Mouse (Mus musculus) embryo, embryonic 11.5 days (tissue): ENCODE measurements around the gene Tmem79.
A peak's percentile ranks its signal among the peaks of the same experiment; 100 is the strongest.
"Not testable (repeated sequence)": the region's sequence is repeated elsewhere in the genome, so short reads cannot be mapped to it uniquely, and the experiment has no call there.

Experiments
- DNase-seq: peaks from one replicate; pipeline ENCODE4 v3.0.0-alpha.2; 2012; ENCODE audit warnings: low read depth, low spot score

The Tmem79 gene

DNA sequence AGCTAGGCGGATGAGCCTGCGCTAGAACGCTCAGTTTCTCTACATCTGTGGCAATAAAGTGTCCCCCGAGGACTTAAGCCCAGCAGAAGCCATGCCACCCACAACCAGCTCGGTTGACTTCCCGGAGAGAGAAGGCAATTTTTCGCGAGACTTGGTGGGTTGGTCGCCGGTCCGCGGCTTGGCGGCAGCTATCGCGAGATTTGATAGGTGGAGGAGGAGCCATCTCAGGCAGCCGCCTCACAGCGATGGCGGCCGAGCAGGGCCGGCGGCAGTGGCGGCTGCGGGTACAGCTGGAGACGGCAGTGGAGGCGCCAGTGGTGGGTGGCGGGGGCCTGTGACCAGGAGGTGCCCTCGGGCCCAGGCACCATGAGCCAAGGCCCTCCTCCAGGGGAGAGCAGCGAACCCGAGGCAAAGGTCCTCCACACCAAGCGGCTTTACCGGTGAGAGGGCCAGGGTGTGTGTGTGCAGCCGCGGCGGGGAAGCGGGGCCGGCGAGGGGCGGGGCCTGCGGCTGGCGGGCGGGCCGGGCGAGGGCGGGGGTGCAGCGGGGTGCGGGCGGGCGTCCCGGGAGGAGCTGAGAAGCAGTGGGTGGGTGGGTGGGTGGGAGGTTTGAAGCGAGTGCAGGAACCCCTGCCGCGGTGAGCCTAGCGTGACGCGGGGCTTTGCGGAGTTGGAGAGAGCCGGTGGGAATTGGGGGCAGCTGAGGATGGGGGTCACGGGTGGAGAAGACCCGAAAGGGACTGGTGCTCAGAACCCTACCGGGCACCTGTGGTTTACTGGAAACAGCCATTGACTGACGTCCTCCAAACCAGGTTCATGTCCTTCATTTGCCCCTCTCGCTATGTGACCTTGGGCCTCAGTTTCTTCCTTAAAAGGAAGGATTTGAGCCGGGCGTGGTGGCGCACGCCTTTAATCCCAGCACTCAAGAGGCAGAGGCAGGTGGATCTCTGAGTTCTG, at the start of gene Tmem79, which contains the start of gene Smg5:
Tmem79 (minus strand) TSS at position 91 of the 956 bp plus-strand sequence.
Smg5 (plus strand) TSS at position 203 of the 956 bp plus-strand sequence.
- DNase-seq, result peak; percentile 91

- no peak for DNase-seq
Measured at GRCm38 (mm10) chr3:88384364-88384763, 48.4 kb upstream of the Tmem79 start, which contains the start of gene Bglap. Bglap (minus strand) TSS chr3:88384464.

DNA sequence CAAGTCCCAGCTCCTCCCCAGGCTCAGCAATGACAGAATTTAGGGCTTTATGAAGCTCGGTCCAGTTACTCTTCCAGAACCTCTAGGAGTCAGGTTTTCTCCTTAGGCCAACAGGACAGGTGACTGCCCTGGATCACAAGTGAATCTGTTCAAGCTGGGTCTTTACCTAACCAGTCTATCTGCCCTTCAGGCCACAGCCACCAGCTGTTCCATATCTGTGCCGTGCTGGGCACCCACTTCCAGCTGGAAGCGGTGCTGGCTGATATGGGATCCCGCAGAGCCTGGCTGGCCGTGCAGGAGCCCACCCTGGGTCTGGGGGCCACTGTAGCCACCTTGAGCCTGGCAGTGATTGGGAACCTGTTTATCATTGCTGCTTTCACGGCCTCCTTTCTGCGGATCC, 46.4 kb upstream of the Tmem79 start:
- DNase-seq, result not testable (repeated sequence)

GRCm38 (mm10) chr3:88381389-88382315, 45.7 kb upstream of the Tmem79 start:
- not testable (repeated sequence) for DNase-seq

- DNase-seq, result not testable (repeated sequence)
Measured at GRCm38 (mm10) chr3:88378599-88378998, 42.7 kb upstream of the Tmem79 start, which contains the start of gene Bglap2. Bglap2 (minus strand) TSS chr3:88378699.

DNA sequence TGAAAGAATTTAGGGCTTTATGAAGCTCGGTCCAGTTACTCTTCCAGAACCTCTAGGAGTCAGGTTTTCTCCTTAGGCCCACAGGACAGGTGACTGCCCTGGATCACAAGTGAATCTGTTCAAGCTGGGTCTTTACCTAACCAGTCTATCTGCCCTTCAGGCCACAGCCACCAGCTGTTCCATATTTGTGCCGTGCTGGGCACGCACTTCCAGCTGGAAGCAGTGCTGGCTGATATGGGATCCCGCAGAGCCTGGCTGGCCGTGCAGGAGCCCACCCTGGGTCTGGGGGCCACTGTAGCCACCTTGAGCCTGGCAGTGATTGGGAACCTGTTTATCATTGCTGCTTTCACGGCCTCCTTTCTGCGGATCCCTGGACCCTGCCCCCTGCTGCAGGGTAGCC, 40.7 kb upstream of the Tmem79 start:
- DNase-seq, result not testable (repeated sequence)

DNA sequence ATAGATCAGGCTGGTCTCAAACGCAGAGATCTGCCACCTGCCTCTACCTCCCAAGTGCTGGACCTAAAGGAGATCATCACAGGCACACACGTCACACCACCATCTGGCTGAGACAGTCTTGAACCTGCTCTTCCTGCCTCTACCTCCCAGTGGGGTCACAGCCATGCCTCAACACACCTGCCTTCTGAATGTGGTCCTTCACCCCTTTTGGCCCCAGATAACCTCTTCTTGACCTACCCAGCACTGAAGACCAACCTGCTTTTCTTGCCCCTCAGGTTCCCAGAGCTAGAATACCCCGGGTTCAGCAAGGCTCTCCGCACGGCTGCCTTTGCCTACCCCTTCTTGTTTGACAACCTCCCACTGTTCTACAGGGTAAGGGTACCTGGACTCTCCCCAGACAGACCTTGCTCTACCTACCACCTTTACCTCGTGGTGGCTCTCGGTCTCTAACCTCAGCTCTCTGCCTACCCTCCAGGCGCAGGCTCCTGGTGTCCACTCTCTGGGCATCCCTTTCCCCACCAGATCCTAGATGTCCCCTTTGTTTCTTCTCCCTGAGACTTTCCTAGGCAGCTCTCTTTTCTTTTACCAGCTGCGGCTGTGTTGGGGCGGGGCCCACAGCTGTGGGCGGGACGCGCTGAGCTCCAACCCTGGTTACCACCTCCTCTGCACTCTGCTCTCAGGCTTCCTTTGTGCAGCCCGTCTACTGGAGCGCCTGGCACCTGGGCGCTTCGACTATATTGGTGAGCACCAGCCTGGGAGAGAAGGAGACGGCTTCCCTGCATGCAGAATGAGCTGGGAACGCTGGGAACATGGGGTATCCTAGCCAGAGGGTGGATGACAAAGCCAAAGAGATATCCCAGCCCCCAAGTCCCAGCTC, 40.0 kb upstream of the Tmem79 start:
- DNase-seq, result peak; percentile 35

- DNase-seq, result not testable (repeated sequence)
Measured at GRCm38 (mm10) chr3:88372643-88373042, 36.7 kb upstream of the Tmem79 start, which contains the start of gene Bglap3. Bglap3 (minus strand) TSS chr3:88372743.

- DNase-seq, result not testable (repeated sequence)
Measured at GRCm38 (mm10) chr3:88368511-88368910, 32.6 kb upstream of the Tmem79 start.

- DNase-seq, result not testable (repeated sequence)
Measured at GRCm38 (mm10) chr3:88367517-88367916, 31.6 kb upstream of the Tmem79 start.

DNA sequence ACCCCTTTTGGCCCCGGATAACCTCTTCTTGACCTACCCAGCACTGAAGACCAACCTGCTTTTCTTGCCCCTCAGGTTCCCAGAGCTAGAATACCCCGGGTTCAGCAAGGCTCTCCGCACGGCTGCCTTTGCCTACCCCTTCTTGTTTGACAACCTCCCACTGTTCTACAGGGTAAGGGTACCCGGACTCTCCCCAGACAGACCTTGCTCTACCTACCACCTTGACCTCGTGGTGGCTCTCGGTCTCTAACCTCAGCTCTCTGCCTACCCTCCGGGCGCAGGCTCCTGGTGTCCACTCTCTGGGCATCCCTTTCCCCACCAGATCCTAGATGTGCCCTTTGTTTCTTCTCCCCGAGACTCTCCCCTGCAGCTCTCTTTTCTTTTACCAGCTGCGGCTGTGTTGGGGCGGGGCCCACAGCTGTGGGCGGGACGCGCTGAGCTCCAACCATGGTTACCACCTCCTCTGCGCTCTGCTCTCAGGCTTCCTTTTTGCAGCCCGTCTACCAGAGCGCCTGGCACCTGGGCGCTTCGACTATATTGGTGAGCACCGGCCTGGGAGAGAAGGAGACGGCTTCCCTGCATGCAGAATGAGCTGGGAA, 31.0 kb upstream of the Tmem79 start:
- not testable (repeated sequence) for DNase-seq

DNA sequence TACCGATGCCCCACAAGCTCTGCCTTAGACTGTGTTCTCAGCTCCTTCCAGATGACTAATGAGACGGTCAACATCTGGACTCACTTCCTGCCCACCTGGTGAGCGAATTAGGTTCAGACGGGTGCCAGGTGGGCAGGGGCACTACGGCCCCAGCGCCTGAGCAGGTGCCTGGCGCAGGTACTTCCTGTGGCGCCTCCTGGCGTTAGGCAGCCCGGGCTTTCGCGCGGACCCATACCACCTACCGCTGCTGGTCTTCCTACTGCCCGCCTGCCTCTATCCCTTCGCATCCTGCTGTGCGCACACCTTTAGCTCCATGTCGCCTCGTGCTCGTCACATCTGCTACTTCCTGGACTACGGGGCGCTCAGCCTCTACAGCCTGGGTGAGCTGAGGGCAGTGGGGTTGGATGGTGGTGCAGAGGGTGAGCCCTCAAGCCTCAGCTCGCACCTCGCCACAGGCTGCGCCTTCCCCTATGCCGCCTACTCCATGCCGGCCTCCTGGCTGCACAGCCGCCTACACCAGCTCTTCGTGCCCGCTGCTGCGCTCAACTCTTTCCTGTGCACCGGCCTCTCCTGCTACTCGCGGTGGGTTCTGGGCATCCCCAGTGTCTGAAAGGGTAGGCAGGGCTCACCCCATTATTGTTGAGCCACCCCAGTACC, 29.9 kb upstream of the Tmem79 start:
- DNase-seq, result no peak

DNA sequence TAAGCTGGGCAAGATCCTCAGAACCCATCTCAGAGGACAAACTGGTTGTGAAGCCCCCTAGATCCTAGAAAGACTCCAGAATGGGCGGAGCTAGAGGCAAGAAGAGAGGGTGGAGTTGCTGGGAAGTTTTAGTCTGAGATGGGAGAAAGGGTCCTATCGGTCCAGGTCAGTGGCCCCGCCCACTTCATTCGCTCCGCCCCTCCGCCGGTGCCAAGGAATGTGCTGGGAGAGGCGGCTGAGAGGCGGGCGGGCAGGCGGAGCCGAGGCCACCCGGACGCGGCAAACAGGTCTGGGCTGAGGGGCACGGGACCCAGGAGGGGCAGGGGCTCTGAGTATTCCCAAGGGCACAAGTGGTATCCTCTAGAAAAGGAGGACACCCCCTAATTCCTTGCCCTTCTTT, 28.4 kb upstream of the Tmem79 start, which contains the start of gene Paqr6:
Paqr6 (plus strand) TSS at position 248 of the 400 bp plus-strand sequence.
- DNase-seq, result no peak

DNA sequence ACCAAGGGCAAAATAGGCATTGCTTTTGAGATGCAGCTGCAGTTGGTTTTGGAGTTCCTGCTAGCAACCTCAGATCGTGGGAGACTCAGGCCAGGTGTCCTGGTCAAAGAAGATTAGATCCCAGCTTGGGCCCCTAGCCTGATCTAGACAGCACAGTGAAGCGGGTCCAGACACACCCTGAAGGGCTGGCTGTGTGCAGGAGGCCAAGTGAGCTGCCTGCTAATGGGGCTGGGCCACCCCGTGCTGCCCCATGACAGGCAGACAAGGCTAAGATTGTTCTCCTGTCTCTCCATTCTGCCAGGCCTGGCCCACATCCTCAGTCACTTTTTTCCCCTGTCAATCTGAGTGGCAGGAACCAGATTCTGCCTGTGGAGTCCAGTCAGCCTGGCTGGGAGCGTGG, 27.8 kb upstream of the Tmem79 start:
- DNase-seq, result no peak

GRCm38 (mm10) chr3:88361612-88362313, 25.8 kb upstream of the Tmem79 start:
- DNase-seq, result no peak

GRCm38 (mm10) chr3:88361096-88361495, 25.1 kb upstream of the Tmem79 start:
- DNase-seq, result no peak

- no peak for DNase-seq
Measured at GRCm38 (mm10) chr3:88359989-88360388, 24.0 kb upstream of the Tmem79 start.

GRCm38 (mm10) chr3:88359584-88359983, 23.6 kb upstream of the Tmem79 start:
- no peak for DNase-seq
